Mouse (Mus musculus) C2C12 (cell line): ENCODE results near the gene Grip1.

Experiments used
- CTCF ChIP-seq: IDR thresholded peaks from one replicate; pipeline ENCODE4 v1.5.1; 2011; ENCODE audit not compliant: control insufficient read depth, insufficient read depth, insufficient read length
- MYOD1 ChIP-seq: IDR thresholded peaks from one replicate; pipeline ENCODE4 v1.6.1; 2011; ENCODE audit warnings: low read depth; ENCODE audit not compliant: control insufficient read depth, insufficient read length

DNA sequence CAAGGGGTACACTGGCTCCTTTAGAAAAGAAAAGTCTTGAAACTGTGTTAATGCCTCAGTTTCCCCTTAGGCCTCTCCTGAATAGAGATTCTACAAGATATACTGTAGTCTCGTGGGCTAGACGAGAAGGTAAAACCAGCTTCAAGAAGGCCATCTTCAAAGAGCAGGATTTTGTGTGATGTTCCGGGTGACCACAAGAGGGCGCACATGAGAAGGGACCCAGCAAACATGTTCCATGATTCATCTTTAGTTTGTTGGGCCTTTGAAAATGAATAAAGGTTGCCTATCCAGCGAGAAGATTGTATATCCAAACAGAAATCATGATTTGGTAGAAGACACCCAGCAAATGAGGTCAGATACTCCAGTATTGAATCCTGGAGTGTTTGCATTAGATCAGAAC lies 610.8 kb downstream of the Grip1 start:
- TF ChIP-seq CTCF: peak; percentile 35
- TF ChIP-seq MYOD1: no peak
